Mouse (Mus musculus) heart, embryonic 12.5 days (tissue): ENCODE measurements at regions not wholly inside any gene's neighbourhood (a gene's known extent, or its start where the extent isn't known, plus 50 kb on each side); places are given as distances from the start of the nearest gene placed in this dataset.
A peak's percentile ranks its signal among the peaks of the same experiment; 100 is the strongest.

Experiments used
- ATAC-seq: fragments of 200-750 bp; cut with Nextera tagmentation; 2 replicates; pipeline ENCODE4 v1.8.0; 2017; ENCODE audit warnings: moderate TSS enrichment, moderate library complexity; ENCODE audit not compliant: insufficient number of reproducible peaks, low FRiP score
- H3K27ac ChIP-seq: fragments of 300-500 bp; sonication (generic); 2 replicates; pipeline ENCODE4 v1.5.1; 2016; ENCODE audit warnings: mild to moderate bottlenecking, moderate library complexity; ENCODE audit not compliant: poor library complexity, severe bottlenecking
- H3K27me3 ChIP-seq: fragments of 300-500 bp; sonication (generic); replicated peaks from 2 replicates; pipeline ENCODE4 v1.6.1; 2016; ENCODE audit warnings: mild to moderate bottlenecking, moderate library complexity
- H3K36me3 ChIP-seq: fragments of 300-500 bp; sonication (generic); 2 replicates; pipeline ENCODE4 v1.6.1; 2016; ENCODE audit warnings: mild to moderate bottlenecking, moderate library complexity
- H3K4me1 ChIP-seq: fragments of 300-500 bp; sonication (generic); replicated peaks from 2 replicates; pipeline ENCODE4 v1.6.1; 2016; ENCODE audit warnings: mild to moderate bottlenecking
- H3K4me2 ChIP-seq: fragments of 300-500 bp; sonication (generic); 2 replicates; pipeline ENCODE4 v1.6.1; 2016; ENCODE audit warnings: mild to moderate bottlenecking, moderate library complexity
- H3K4me3 ChIP-seq: fragments of 300-500 bp; sonication (generic); 2 replicates; pipeline ENCODE4 v1.5.1; 2016; ENCODE audit warnings: mild to moderate bottlenecking
- H3K9ac ChIP-seq: fragments of 300-500 bp; sonication (generic); 2 replicates; pipeline ENCODE4 v1.6.1; 2016; ENCODE audit warnings: mild to moderate bottlenecking, moderate library complexity
- H3K9me3 ChIP-seq: fragments of 300-500 bp; sonication (generic); replicated peaks from 2 replicates; pipeline ENCODE4 v1.6.1; 2016; ENCODE audit warnings: mild to moderate bottlenecking, moderate library complexity
- WGBS: fragments of 180-500 bp; shearing (Covaris S2); methylation state at CpG from one replicate; pipeline ENCODE4 v1.1.7; 2016; 5-methylcytosine and 5-hydroxymethylcytosine counted together

GRCm38 (mm10) chr11:112839721-112840494 is 57.9 kb downstream of the Sox9 start:
- H3K9ac ChIP-seq: no peak overlapping the region
- no peaks in the 10 kb centered on the region for H3K36me3 ChIP-seq
- no peak overlapping the region for H3K27ac ChIP-seq
- no peaks in the 10 kb centered on the region for H3K9me3 ChIP-seq
- WGBS: 15% methylated on average over 10 of the region's 10 CpGs
- peak overlapping the region; percentile 59 for H3K4me2 ChIP-seq
- H3K4me3 ChIP-seq: peak overlapping the region; percentile 22
- peaks cover 20% of the 10 kb centered on the region for H3K27me3 ChIP-seq
- ATAC-seq: no peak
- peaks cover 14% of the 10 kb centered on the region; the same call in 1 of the 2 replicates for H3K4me1 ChIP-seq

- no peak for ATAC-seq
- Histone ChIP-seq H3K4me3 (peak overlapping the region; percentile 22), H3K4me2 (peak overlapping the region; percentile 59), H3K27ac (no peak overlapping the region), H3K4me1 (peaks cover 15% of the 10 kb centered on the region; the same call in 1 of the 2 replicates), H3K9ac (no peak overlapping the region), H3K36me3 (no peaks in the 10 kb centered on the region), H3K9me3 (no peaks in the 10 kb centered on the region), H3K27me3 (peaks cover 23% of the 10 kb centered on the region)
- WGBS: 5% methylated on average over 10 of the region's 10 CpGs
Observed at GRCm38 (mm10) chr11:112840495-112840828, 58.4 kb downstream of the Sox9 start.

- 41% methylated on average over 8 of the region's 8 CpGs for WGBS
- Histone ChIP-seq H3K9ac (no peak overlapping the region), H3K4me3 (no peak overlapping the region), H3K4me2 (no peak overlapping the region), H3K36me3 (no peaks in the 10 kb centered on the region), H3K4me1 (peaks cover 15% of the 10 kb centered on the region; the same call in 1 of the 2 replicates), H3K27ac (peak overlapping the region; percentile 41; the same call in 1 of the 2 replicates), H3K27me3 (peaks cover 25% of the 10 kb centered on the region), H3K9me3 (no peaks in the 10 kb centered on the region)
- peak; percentile 73; the same call in 1 of the 2 replicates for ATAC-seq
Observed at GRCm38 (mm10) chr11:112844258-112844901, 62.4 kb downstream of the Sox9 start.

GRCm38 (mm10) chr11:112847146-112847545 is 65.1 kb downstream of the Sox9 start:
- WGBS: 89% methylated on average over 2 of the region's 2 CpGs
- no peaks in the 10 kb centered on the region for H3K9me3 ChIP-seq
- no peak overlapping the region for H3K9ac ChIP-seq
- no peak for ATAC-seq
- no peaks in the 10 kb centered on the region for H3K36me3 ChIP-seq
- peaks cover 27% of the 10 kb centered on the region for H3K4me1 ChIP-seq
- H3K27me3 ChIP-seq: 0 out of 2 replicates have a peak, but pooled peaks cover 14% of the 10 kb centered on the region
- no peak overlapping the region for H3K4me2 ChIP-seq
- no peak overlapping the region for H3K27ac ChIP-seq
- no peak overlapping the region for H3K4me3 ChIP-seq

GRCm38 (mm10) chr11:112847851-112848250 is 65.8 kb downstream of the Sox9 start:
- Histone ChIP-seq H3K27ac (no peak overlapping the region), H3K4me3 (no peak overlapping the region), H3K27me3 (peaks cover 10% of the 10 kb centered on the region; the same call in 1 of the 2 replicates), H3K4me2 (no peak overlapping the region), H3K4me1 (peaks cover 27% of the 10 kb centered on the region), H3K36me3 (no peaks in the 10 kb centered on the region), H3K9ac (no peak overlapping the region), H3K9me3 (no peaks in the 10 kb centered on the region)
- ATAC-seq: no peak
- WGBS: 76% methylated on average over 3 of the region's 3 CpGs

GRCm38 (mm10) chr11:112849974-112850373 is 68.0 kb downstream of the Sox9 start:
- H3K36me3 ChIP-seq: no peaks in the 10 kb centered on the region
- no peaks in the 10 kb centered on the region for H3K9me3 ChIP-seq
- no peak overlapping the region for H3K4me3 ChIP-seq
- 48% methylated on average over 5 of the region's 5 CpGs for WGBS
- H3K27ac ChIP-seq: no peak overlapping the region
- no peak overlapping the region for H3K9ac ChIP-seq
- H3K27me3 ChIP-seq: peaks cover 18% of the 10 kb centered on the region; the same call in 1 of the 2 replicates
- 0 out of 2 replicates have a peak overlapping the region, but pooled peaks have one; percentile 14 for H3K4me2 ChIP-seq
- ATAC-seq: no peak
- peaks cover 24% of the 10 kb centered on the region for H3K4me1 ChIP-seq

DNA sequence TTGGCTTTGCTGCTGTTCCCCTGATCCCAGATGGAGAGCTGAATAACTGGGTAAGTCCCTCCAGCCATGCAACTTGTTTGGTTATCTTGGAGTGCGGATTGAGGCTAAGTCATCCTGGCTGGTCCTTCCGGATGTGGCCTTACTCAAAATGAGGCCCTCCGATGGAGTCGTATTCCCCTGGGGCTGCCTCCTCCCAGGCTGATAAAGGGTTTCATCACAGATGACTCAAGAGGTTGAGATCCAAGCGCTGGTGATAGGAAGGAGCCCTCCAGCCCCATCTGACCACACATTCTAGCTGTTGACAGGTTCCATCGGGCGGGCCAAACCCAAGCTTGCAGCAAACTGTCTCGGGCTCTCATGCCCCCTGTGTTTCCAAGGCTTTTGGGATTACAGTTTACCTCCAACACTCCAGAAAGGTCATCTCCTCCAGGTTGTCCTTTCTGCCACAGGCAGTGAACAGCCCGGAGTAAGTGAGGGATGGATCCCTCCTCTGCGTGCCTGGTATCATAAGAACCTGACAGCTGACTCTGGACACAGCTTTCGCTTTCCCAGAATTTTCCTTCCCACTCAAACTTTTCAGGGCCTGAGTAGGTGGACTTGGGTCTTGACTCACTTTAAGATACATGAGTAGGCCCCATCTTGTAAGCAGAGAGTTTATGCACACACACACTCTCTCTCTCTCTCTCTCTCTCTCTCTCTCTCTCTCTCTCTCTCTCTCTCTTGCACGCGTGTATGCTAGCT is 68.7 kb downstream of the Sox9 start:
- Histone ChIP-seq H3K27ac (no peak overlapping the region), H3K27me3 (peaks cover 15% of the 10 kb centered on the region; the same call in 1 of the 2 replicates), H3K4me3 (no peak overlapping the region), H3K9me3 (no peaks in the 10 kb centered on the region), H3K4me1 (peaks cover 24% of the 10 kb centered on the region), H3K9ac (no peak overlapping the region), H3K4me2 (peak overlapping the region; percentile 14; the same call in 1 of the 2 replicates), H3K36me3 (no peaks in the 10 kb centered on the region)
- ATAC-seq: peak; percentile 45
- 27% methylated on average over 13 of the region's 13 CpGs for WGBS

GRCm38 (mm10) chr11:112851321-112851720 is 69.3 kb downstream of the Sox9 start:
- Histone ChIP-seq H3K27ac (no peak overlapping the region), H3K4me2 (no peak overlapping the region), H3K9me3 (0 out of 2 replicates have a peak, but pooled peaks cover under 1% of the 10 kb centered on the region), H3K27me3 (peaks cover 19% of the 10 kb centered on the region; the same call in 1 of the 2 replicates), H3K4me3 (no peak overlapping the region), H3K9ac (no peak overlapping the region), H3K4me1 (peaks cover 24% of the 10 kb centered on the region), H3K36me3 (no peaks in the 10 kb centered on the region)
- ATAC-seq: no peak
- WGBS: 53% methylated on average over 9 of the region's 9 CpGs

DNA sequence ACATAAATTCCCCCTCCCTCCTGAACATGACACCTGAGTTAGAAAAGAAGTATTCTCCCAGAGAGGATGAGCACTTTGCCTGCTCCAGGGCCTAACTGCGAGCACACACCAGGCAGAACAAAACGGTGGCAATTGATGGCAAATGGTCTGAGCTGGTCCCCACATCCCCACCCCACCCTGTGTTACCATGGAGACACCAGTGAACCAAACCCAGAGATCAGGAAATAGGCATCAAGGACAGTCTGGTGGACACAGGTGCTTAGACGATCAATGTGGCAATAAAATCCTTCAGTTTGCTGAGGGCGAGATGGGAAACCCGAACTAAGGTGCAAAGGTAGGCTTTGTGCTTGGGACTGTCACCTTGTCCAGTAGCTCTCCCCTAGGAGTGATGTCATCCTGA is 74.0 kb downstream of the Sox9 start:
- H3K27me3 ChIP-seq: peaks cover 32% of the 10 kb centered on the region
- H3K27ac ChIP-seq: no peak overlapping the region
- no peaks in the 10 kb centered on the region for H3K36me3 ChIP-seq
- H3K4me3 ChIP-seq: no peak overlapping the region
- WGBS: 83% methylated on average over 5 of the region's 5 CpGs
- ATAC-seq: no peak
- no peak overlapping the region for H3K4me2 ChIP-seq
- 0 out of 2 replicates have a peak, but pooled peaks cover 9% of the 10 kb centered on the region for H3K9me3 ChIP-seq
- no peak overlapping the region for H3K9ac ChIP-seq
- H3K4me1 ChIP-seq: peaks cover 8% of the 10 kb centered on the region

DNA sequence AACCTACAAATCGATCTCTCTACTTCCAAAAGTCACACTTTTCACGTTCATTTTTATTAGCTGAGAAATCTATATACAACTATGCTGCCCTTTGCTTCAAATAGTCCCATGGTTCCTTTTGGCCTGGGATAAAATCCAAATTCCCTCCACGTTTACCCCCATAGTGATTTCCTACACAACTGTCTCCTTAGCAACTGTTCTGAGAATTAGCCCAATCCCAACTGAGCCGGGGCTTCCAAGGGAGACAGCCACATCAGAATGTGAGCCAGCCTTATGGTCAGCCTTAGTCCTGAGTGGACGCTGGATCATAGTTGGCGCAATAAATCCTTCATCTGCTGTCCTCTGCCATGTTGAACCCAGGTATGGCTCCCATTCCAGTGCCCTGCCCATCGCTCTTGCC is 77.3 kb downstream of the Sox9 start:
- 85% methylated on average over 7 of the region's 7 CpGs for WGBS
- H3K4me1 ChIP-seq: 0 out of 2 replicates have a peak, but pooled peaks cover under 1% of the 10 kb centered on the region

DNA sequence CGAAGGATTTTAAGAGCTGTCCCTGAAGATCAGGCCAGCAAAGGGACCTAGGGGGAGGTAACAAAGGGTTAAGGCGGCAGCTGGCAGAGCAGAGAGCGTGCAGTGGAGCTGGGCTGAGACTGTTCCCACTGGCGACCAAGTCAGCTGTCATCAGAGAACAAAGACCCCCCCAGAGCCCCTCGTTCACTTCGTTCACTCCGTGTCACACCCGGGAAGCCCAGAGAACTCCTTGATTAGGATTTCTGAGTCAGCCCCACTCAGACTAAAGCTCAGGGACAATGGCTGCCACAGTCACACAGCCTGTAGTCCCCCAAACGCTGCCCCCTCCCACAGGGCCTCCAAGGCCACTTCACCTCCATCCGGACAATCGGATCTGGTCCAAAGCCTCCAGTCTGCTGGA is 78.8 kb downstream of the Sox9 start:
- H3K4me2 ChIP-seq: no peak overlapping the region
- ATAC-seq: no peak
- no peaks in the 10 kb centered on the region for H3K4me1 ChIP-seq
- peaks cover 50% of the 10 kb centered on the region for H3K27me3 ChIP-seq
- no peak overlapping the region for H3K27ac ChIP-seq
- no peaks in the 10 kb centered on the region for H3K36me3 ChIP-seq
- H3K4me3 ChIP-seq: no peak overlapping the region
- 0 out of 2 replicates have a peak, but pooled peaks cover 9% of the 10 kb centered on the region for H3K9me3 ChIP-seq
- WGBS: 37% methylated on average over 11 of the region's 11 CpGs
- no peak overlapping the region for H3K9ac ChIP-seq

More for the DNA sequence above, 77.3 kb downstream of the Sox9 start:
- H3K27ac ChIP-seq: no peak overlapping the region
- no peak overlapping the region for H3K9ac ChIP-seq
- 0 out of 2 replicates have a peak, but pooled peaks cover 9% of the 10 kb centered on the region for H3K9me3 ChIP-seq
- H3K4me3 ChIP-seq: no peak overlapping the region
- H3K4me2 ChIP-seq: no peak overlapping the region
- H3K27me3 ChIP-seq: peaks cover 50% of the 10 kb centered on the region
- H3K36me3 ChIP-seq: no peaks in the 10 kb centered on the region
- no peak for ATAC-seq
